Mouse (Mus musculus) thymus, adult 2 months (tissue): ENCODE results near the gene Carmil1.

Source experiments
- CTCF ChIP-seq: fragments of 200-500 bp; IDR thresholded peaks from 2 replicates; pipeline ENCODE4 v1.5.1; 2012; ENCODE audit warnings: mild to moderate bottlenecking, control low read depth, low read length, moderate library complexity, borderline replicate concordance; ENCODE audit not compliant: control insufficient read depth, poor library complexity, insufficient read depth; ENCODE audit errors: extremely low read depth
- POLR2A ChIP-seq: fragments of 200-500 bp; IDR thresholded peaks from 2 replicates; pipeline ENCODE4 v1.6.1; 2012; ENCODE audit warnings: mild to moderate bottlenecking, low read length, control low read depth, moderate library complexity; ENCODE audit not compliant: control insufficient read depth, poor library complexity, insufficient read depth; ENCODE audit errors: extremely low read depth

- TF ChIP-seq CTCF, result no peak
- TF ChIP-seq POLR2A, result no peak
Measured at GRCm38 (mm10) chr13:24231146-24231545, 49.4 kb downstream of the Carmil1 start.
